Mouse (Mus musculus) CD4-positive, CD25-positive, alpha-beta regulatory T cell (primary cell): ENCODE measurements around the gene Tmc1. TPM values are rescaled to one million over a fixed set of nuclear protein-coding genes. Genes with fewer than 3 reads are reported as not detected.

Experiments
- polyA plus RNA-seq: library from polyadenylated mRNA; unstranded; fragments of 100-300 nt; shearing (Covaris generic); gene quantifications from one replicate; pipeline ENCODE4 v1.2.1, GENCODE M21; 2017

Tmc1 gene
- 0.16 TPM for polyA plus RNA-seq

GRCm38 (mm10) chr19:20953874-20954273, at the start of gene Tmc1:
Gene Tmc1 (minus strand): TSS chr19:20954202.

Other genes with a start within 250 kb of the Tmc1 start
- not detected for gene Aldh1a7, start 226.6 kb downstream of the Tmc1 start, polyA plus RNA-seq